Mouse (Mus musculus) liver, postnatal 0 days (tissue): ENCODE data around the gene Nkapd1. TPM values are rescaled to one million over a fixed set of nuclear protein-coding genes. Genes with fewer than 3 reads are reported as not detected.

Experiments used
- ATAC-seq: fragments of 200-750 bp; cut with Nextera tagmentation; 2 replicates; pipeline ENCODE4 v1.8.0; 2017; ENCODE audit warnings: mild to moderate bottlenecking, moderate library complexity
- DNase-seq: peaks from one replicate; pipeline ENCODE4 v3.0.0-alpha.2; 2016
- H3K27ac ChIP-seq: fragments of 300-500 bp; sonication (generic); 2 replicates; pipeline ENCODE4 v1.5.1; 2014; ENCODE audit warnings: antibody characterized with exemption, moderate library complexity, mild to moderate bottlenecking, low read depth
- H3K27me3 ChIP-seq: fragments of 300-500 bp; sonication (generic); 2 replicates; pipeline ENCODE4 v1.6.1; 2014; ENCODE audit warnings: low read length, control low read depth, mixed read lengths; ENCODE audit not compliant: insufficient read depth
- H3K36me3 ChIP-seq: fragments of 300-500 bp; sonication (generic); replicated peaks from 2 replicates; pipeline ENCODE4 v1.6.1; 2014; ENCODE audit warnings: mild to moderate bottlenecking, control low read depth, low read length, moderate library complexity, mixed read lengths; ENCODE audit not compliant: insufficient read depth
- H3K4me1 ChIP-seq: fragments of 300-500 bp; sonication (generic); 2 replicates; pipeline ENCODE4 v1.6.1; 2014; ENCODE audit warnings: antibody characterized with exemption, mild to moderate bottlenecking, control low read depth; ENCODE audit not compliant: insufficient read depth
- H3K4me2 ChIP-seq: fragments of 300-500 bp; sonication (generic); 2 replicates; pipeline ENCODE4 v1.6.1; 2014; ENCODE audit warnings: low read depth, mild to moderate bottlenecking, low read length, moderate library complexity, mixed read lengths
- H3K4me3 ChIP-seq: fragments of 300-500 bp; sonication (generic); 2 replicates; pipeline ENCODE4 v1.5.1; 2014; ENCODE audit warnings: low read depth, low read length
- H3K9ac ChIP-seq: fragments of 300-500 bp; sonication (generic); replicated peaks from 2 replicates; pipeline ENCODE4 v1.6.1; 2014; ENCODE audit warnings: mild to moderate bottlenecking, moderate library complexity
- H3K9me3 ChIP-seq: fragments of 300-500 bp; sonication (generic); 2 replicates; pipeline ENCODE4 v1.6.1; 2016; ENCODE audit warnings: mild to moderate bottlenecking, control low read depth, low read length, mixed read lengths
- CTCF ChIP-seq: sonication (generic); IDR thresholded peaks from 2 replicates; pipeline ENCODE4 v1.5.1; 2016; ENCODE audit warnings: antibody characterized with exemption, low read depth
- EP300 ChIP-seq: IDR thresholded peaks from 2 replicates; pipeline ENCODE4 v1.6.1; 2016; ENCODE audit warnings: antibody characterized with exemption, low read depth, mild to moderate bottlenecking
- WGBS: fragments of 180-500 bp; shearing (Covaris S2); extraction: QIAGEN DNeasy Blood & Tissue Kit; methylation state at CpG from one replicate; pipeline ENCODE4 v1.1.7; 2014; ENCODE audit not compliant: insufficient replicate concordance; 5-methylcytosine and 5-hydroxymethylcytosine counted together
- polyA plus RNA-seq: library from polyadenylated mRNA; unstranded; fragments of >200 nt; fragmentation: Nextera tagmentation; extraction: Ambion mirVana; gene quantifications from 2 replicates; pipeline ENCODE4 v1.2.1, GENCODE M21; 2015

Gene Nkapd1
- polyA plus RNA-seq, 1 experiment from 2014 or later: 8.3 TPM

GRCm38 (mm10) chr9:50603998-50604324 is 13.3 kb downstream of the Nkapd1 start:
- DNase-seq (no peak), ATAC-seq (peak; percentile 73)
- peaks cover 27% of the 10 kb centered on the region for H3K4me1 ChIP-seq
- peak overlapping the region; percentile 92 for H3K4me3 ChIP-seq
- peak overlapping the region; percentile 93 for H3K9ac ChIP-seq
- H3K4me2 ChIP-seq: peak overlapping the region; percentile 92
- no peaks in the 10 kb centered on the region for H3K9me3 ChIP-seq
- under 1% methylated on average over 24 of the region's 24 CpGs for WGBS
- TF ChIP-seq CTCF: peak; percentile 51
- no peak for TF ChIP-seq EP300
- no peaks in the 10 kb centered on the region for H3K27me3 ChIP-seq
- peak overlapping the region; percentile 86 for H3K27ac ChIP-seq
- peaks cover 33% of the 10 kb centered on the region for H3K36me3 ChIP-seq

GRCm38 (mm10) chr9:50603189-50603997 is 13.9 kb downstream of the Nkapd1 start, which contains the start of the genes Sdhd and Timm8b:
Gene Sdhd (minus strand): TSS chr9:50603812.
Gene Timm8b (plus strand): TSS chr9:50603910.
- peak; percentile 97 for ATAC-seq
- H3K4me3 ChIP-seq: peak within 1 kb of the TSS; percentile 92
- H3K9ac ChIP-seq: peak within 1 kb of the TSS; percentile 93
- WGBS: under 1% methylated on average over 48 of the region's 48 CpGs
- DNase-seq: peak; percentile 93
- peak within 1 kb of the TSS; percentile 86 for H3K27ac ChIP-seq
- TF ChIP-seq CTCF (no peak), EP300 (no peak)
- H3K4me2 ChIP-seq: peak within 1 kb of the TSS; percentile 92
- peaks cover 34% of the 10 kb centered on the region for H3K36me3 ChIP-seq
- H3K9me3 ChIP-seq: no peaks in the 10 kb centered on the region
- no peaks in the 10 kb centered on the region for H3K27me3 ChIP-seq
- peaks cover 27% of the 10 kb centered on the region for H3K4me1 ChIP-seq

GRCm38 (mm10) chr9:50602055-50602845 is 15.0 kb downstream of the Nkapd1 start:
- ATAC-seq: no peak
- WGBS: 43% methylated on average over 7 of the region's 7 CpGs
- H3K36me3 ChIP-seq: peaks cover 35% of the 10 kb centered on the region
- H3K27ac ChIP-seq: peak overlapping the region; percentile 86
- no peaks in the 10 kb centered on the region for H3K9me3 ChIP-seq
- no peaks in the 10 kb centered on the region for H3K27me3 ChIP-seq
- H3K9ac ChIP-seq: peak overlapping the region; percentile 93
- peak overlapping the region; percentile 92 for H3K4me2 ChIP-seq
- TF ChIP-seq CTCF (no peak), EP300 (no peak)
- peak; percentile 22 for DNase-seq
- peak overlapping the region; percentile 92 for H3K4me3 ChIP-seq
- H3K4me1 ChIP-seq: peaks cover 27% of the 10 kb centered on the region

GRCm38 (mm10) chr9:50601536-50601935 is 15.7 kb downstream of the Nkapd1 start:
- Histone ChIP-seq H3K27ac (peak overlapping the region; percentile 86), H3K4me2 (peak overlapping the region; percentile 92), H3K9ac (no peak overlapping the region; the same call in 1 of the 2 replicates), H3K4me3 (peak overlapping the region; percentile 92), H3K4me1 (peaks cover 27% of the 10 kb centered on the region), H3K36me3 (peaks cover 40% of the 10 kb centered on the region), H3K27me3 (no peaks in the 10 kb centered on the region), H3K9me3 (no peaks in the 10 kb centered on the region)
- 22% methylated on average over 6 of the region's 6 CpGs for WGBS
- no peak for TF ChIP-seq CTCF
- no peak for TF ChIP-seq EP300
- ATAC-seq (no peak), DNase-seq (peak; percentile 25)

GRCm38 (mm10) chr9:50596973-50597372 is 20.3 kb downstream of the Nkapd1 start:
- H3K9me3 ChIP-seq: no peaks in the 10 kb centered on the region
- DNase-seq (no peak), ATAC-seq (no peak)
- H3K4me2 ChIP-seq: no peak overlapping the region
- H3K27ac ChIP-seq: no peak overlapping the region
- peaks cover 50% of the 10 kb centered on the region for H3K36me3 ChIP-seq
- 90% methylated on average over 8 of the region's 8 CpGs for WGBS
- H3K4me1 ChIP-seq: peaks cover 12% of the 10 kb centered on the region
- H3K27me3 ChIP-seq: no peaks in the 10 kb centered on the region
- no peak overlapping the region for H3K9ac ChIP-seq
- H3K4me3 ChIP-seq: no peak overlapping the region
- TF ChIP-seq EP300 (no peak), CTCF (no peak)
